Mouse (Mus musculus): Measurements from ENCODE around the gene Gng4. TPM values are rescaled to one million over a fixed set of nuclear protein-coding genes. Genes with fewer than 3 reads are reported as not detected.

The Gng4 gene
- polyA plus RNA-seq (2015; fragmentation: Nextera tagmentation; extraction: Ambion mirVana) = 2.7 and 3.1 TPM in 2 replicates

GRCm38 (mm10) chr13:13783894-13784419 lies at the start of gene Gng4:
Gene Gng4 (plus strand): TSS chr13:13784059.
- Histone ChIP-seq H3K4me3 (replicated peaks; ENCODE audit: low read length) (peak within 1 kb of the TSS; percentile 62), H3K9ac (ENCODE audit: low read length) (peak within 1 kb of the TSS; percentile 60), H3K36me3 (ENCODE audit: control insufficient read depth, insufficient read depth, low read length) (no peaks in the 10 kb centered on the region), H3K27me3 (ENCODE audit: control insufficient read depth, insufficient read depth, low read length) (peaks cover 28% of the 10 kb centered on the region), H3K4me2 (ENCODE audit: low read depth, low read length) (peak within 1 kb of the TSS; percentile 99), H3K4me1 (ENCODE audit: control insufficient read depth, insufficient read depth, low read length) (peaks cover 10% of the 10 kb centered on the region), H3K9me3 (replicated peaks; ENCODE audit: control insufficient read depth, low read length) (no peaks in the 10 kb centered on the region), H3K27ac (ENCODE audit: low read length) (no peak within 1 kb of the TSS)
- ATAC-seq (ENCODE audit: insufficient read depth, low FRiP score) = peak; percentile 49
- under 1% methylated on average over 43 of the region's 43 CpGs for WGBS

- no peak overlapping the region for H3K27ac ChIP-seq (ENCODE audit: low read length)
- no peaks in the 10 kb centered on the region for H3K9me3 ChIP-seq (replicated peaks; ENCODE audit: control insufficient read depth, low read length)
- ATAC-seq (ENCODE audit: insufficient read depth, low FRiP score) = no peak
- WGBS = 95% methylated on average over 4 of the region's 4 CpGs
- no peaks in the 10 kb centered on the region for H3K27me3 ChIP-seq (ENCODE audit: control insufficient read depth, insufficient read depth, low read length)
- no peak overlapping the region for H3K4me2 ChIP-seq (ENCODE audit: low read depth, low read length)
- no peaks in the 10 kb centered on the region for H3K36me3 ChIP-seq (ENCODE audit: control insufficient read depth, insufficient read depth, low read length)
- no peaks in the 10 kb centered on the region for H3K4me1 ChIP-seq (ENCODE audit: control insufficient read depth, insufficient read depth, low read length)
- H3K9ac ChIP-seq (ENCODE audit: low read length) = no peak overlapping the region
- H3K4me3 ChIP-seq (replicated peaks; ENCODE audit: low read length) = no peak overlapping the region
Observed at GRCm38 (mm10) chr13:13739232-13739631, 44.6 kb upstream of the Gng4 start.

GRCm38 (mm10) chr13:13745911-13746310 lies 37.9 kb upstream of the Gng4 start:
- Histone ChIP-seq H3K27me3 (ENCODE audit: control insufficient read depth, insufficient read depth, low read length) (no peaks in the 10 kb centered on the region), H3K27ac (ENCODE audit: low read length) (no peak overlapping the region), H3K4me3 (replicated peaks; ENCODE audit: low read length) (no peak overlapping the region), H3K9me3 (replicated peaks; ENCODE audit: control insufficient read depth, low read length) (no peaks in the 10 kb centered on the region), H3K9ac (ENCODE audit: low read length) (no peak overlapping the region), H3K4me1 (ENCODE audit: control insufficient read depth, insufficient read depth, low read length) (no peaks in the 10 kb centered on the region), H3K4me2 (ENCODE audit: low read depth, low read length) (no peak overlapping the region), H3K36me3 (ENCODE audit: control insufficient read depth, insufficient read depth, low read length) (peaks cover 6% of the 10 kb centered on the region; the same call in 1 of the 2 replicates)
- WGBS = 74% methylated on average over 3 of the region's 3 CpGs
- no peak for ATAC-seq (ENCODE audit: insufficient read depth, low FRiP score)

- no peak overlapping the region for H3K27ac ChIP-seq (ENCODE audit: low read length)
- no peak overlapping the region for H3K4me2 ChIP-seq (ENCODE audit: low read depth, low read length)
- no peaks in the 10 kb centered on the region for H3K27me3 ChIP-seq (ENCODE audit: control insufficient read depth, insufficient read depth, low read length)
- H3K4me1 ChIP-seq (ENCODE audit: control insufficient read depth, insufficient read depth, low read length) = no peaks in the 10 kb centered on the region
- no peaks in the 10 kb centered on the region for H3K9me3 ChIP-seq (replicated peaks; ENCODE audit: control insufficient read depth, low read length)
- H3K9ac ChIP-seq (ENCODE audit: low read length) = no peak overlapping the region
- no peaks in the 10 kb centered on the region for H3K36me3 ChIP-seq (ENCODE audit: control insufficient read depth, insufficient read depth, low read length)
- no peak overlapping the region for H3K4me3 ChIP-seq (replicated peaks; ENCODE audit: low read length)
- ATAC-seq (ENCODE audit: insufficient read depth, low FRiP score) = 0 out of 2 replicates have a peak, but pooled peaks have one; percentile 10
Observed at GRCm38 (mm10) chr13:13775778-13776494, 7.9 kb upstream of the Gng4 start.

- Histone ChIP-seq H3K4me1 (ENCODE audit: control insufficient read depth, insufficient read depth, low read length) (no peaks in the 10 kb centered on the region), H3K4me2 (ENCODE audit: low read depth, low read length) (no peak overlapping the region), H3K9me3 (replicated peaks; ENCODE audit: control insufficient read depth, low read length) (no peaks in the 10 kb centered on the region), H3K36me3 (ENCODE audit: control insufficient read depth, insufficient read depth, low read length) (no peaks in the 10 kb centered on the region), H3K9ac (ENCODE audit: low read length) (no peak overlapping the region), H3K4me3 (replicated peaks; ENCODE audit: low read length) (no peak overlapping the region), H3K27me3 (ENCODE audit: control insufficient read depth, insufficient read depth, low read length) (no peaks in the 10 kb centered on the region), H3K27ac (ENCODE audit: low read length) (no peak overlapping the region)
- 91% methylated on average over 11 of the region's 11 CpGs for WGBS
- no peak for ATAC-seq (ENCODE audit: insufficient read depth, low FRiP score)
Observed at GRCm38 (mm10) chr13:13777052-13777451, 6.8 kb upstream of the Gng4 start.

GRCm38 (mm10) chr13:13777696-13778095 lies 6.2 kb upstream of the Gng4 start:
- Histone ChIP-seq H3K4me3 (replicated peaks; ENCODE audit: low read length) (no peak overlapping the region), H3K4me2 (ENCODE audit: low read depth, low read length) (no peak overlapping the region), H3K9ac (ENCODE audit: low read length) (no peak overlapping the region), H3K9me3 (replicated peaks; ENCODE audit: control insufficient read depth, low read length) (no peaks in the 10 kb centered on the region), H3K4me1 (ENCODE audit: control insufficient read depth, insufficient read depth, low read length) (no peaks in the 10 kb centered on the region), H3K27me3 (ENCODE audit: control insufficient read depth, insufficient read depth, low read length) (peaks cover under 1% of the 10 kb centered on the region), H3K27ac (ENCODE audit: low read length) (no peak overlapping the region), H3K36me3 (ENCODE audit: control insufficient read depth, insufficient read depth, low read length) (no peaks in the 10 kb centered on the region)
- 90% methylated on average over 8 of the region's 8 CpGs for WGBS
- no peak for ATAC-seq (ENCODE audit: insufficient read depth, low FRiP score)

- 89% methylated on average over 1 of the region's 1 CpGs for WGBS
- ATAC-seq (ENCODE audit: insufficient read depth, low FRiP score) = no peak
Observed at GRCm38 (mm10) chr13:13778837-13779458, 4.9 kb upstream of the Gng4 start.

GRCm38 (mm10) chr13:13780271-13780670 lies 3.6 kb upstream of the Gng4 start:
- H3K27me3 ChIP-seq (ENCODE audit: control insufficient read depth, insufficient read depth, low read length) = peaks cover 21% of the 10 kb centered on the region
- H3K4me3 ChIP-seq (replicated peaks; ENCODE audit: low read length) = no peak overlapping the region
- no peaks in the 10 kb centered on the region for H3K36me3 ChIP-seq (ENCODE audit: control insufficient read depth, insufficient read depth, low read length)
- H3K9me3 ChIP-seq (replicated peaks; ENCODE audit: control insufficient read depth, low read length) = no peaks in the 10 kb centered on the region
- no peak overlapping the region for H3K4me2 ChIP-seq (ENCODE audit: low read depth, low read length)
- H3K4me1 ChIP-seq (ENCODE audit: control insufficient read depth, insufficient read depth, low read length) = peaks cover 7% of the 10 kb centered on the region
- 67% methylated on average over 3 of the region's 3 CpGs for WGBS
- H3K27ac ChIP-seq (ENCODE audit: low read length) = no peak overlapping the region
- ATAC-seq (ENCODE audit: insufficient read depth, low FRiP score) = no peak
- H3K9ac ChIP-seq (ENCODE audit: low read length) = no peak overlapping the region

More at GRCm38 (mm10) chr13:13778837-13779458, 4.9 kb upstream of the Gng4 start:
- Histone ChIP-seq H3K4me2 (ENCODE audit: low read depth, low read length) (no peak overlapping the region), H3K27ac (ENCODE audit: low read length) (no peak overlapping the region), H3K27me3 (ENCODE audit: control insufficient read depth, insufficient read depth, low read length) (peaks cover 9% of the 10 kb centered on the region), H3K9ac (ENCODE audit: low read length) (no peak overlapping the region), H3K9me3 (replicated peaks; ENCODE audit: control insufficient read depth, low read length) (no peaks in the 10 kb centered on the region), H3K36me3 (ENCODE audit: control insufficient read depth, insufficient read depth, low read length) (no peaks in the 10 kb centered on the region), H3K4me1 (ENCODE audit: control insufficient read depth, insufficient read depth, low read length) (no peaks in the 10 kb centered on the region), H3K4me3 (replicated peaks; ENCODE audit: low read length) (no peak overlapping the region)

GRCm38 (mm10) chr13:13781026-13781425 lies 2.8 kb upstream of the Gng4 start:
- no peak for ATAC-seq (ENCODE audit: insufficient read depth, low FRiP score)
- Histone ChIP-seq H3K9me3 (replicated peaks; ENCODE audit: control insufficient read depth, low read length) (no peaks in the 10 kb centered on the region), H3K4me1 (ENCODE audit: control insufficient read depth, insufficient read depth, low read length) (peaks cover 10% of the 10 kb centered on the region), H3K9ac (ENCODE audit: low read length) (no peak overlapping the region), H3K27ac (ENCODE audit: low read length) (no peak overlapping the region), H3K27me3 (ENCODE audit: control insufficient read depth, insufficient read depth, low read length) (peaks cover 28% of the 10 kb centered on the region), H3K36me3 (ENCODE audit: control insufficient read depth, insufficient read depth, low read length) (no peaks in the 10 kb centered on the region), H3K4me3 (replicated peaks; ENCODE audit: low read length) (no peak overlapping the region), H3K4me2 (ENCODE audit: low read depth, low read length) (no peak overlapping the region)
- 61% methylated on average over 4 of the region's 4 CpGs for WGBS
